In the genomic region with DNA sequence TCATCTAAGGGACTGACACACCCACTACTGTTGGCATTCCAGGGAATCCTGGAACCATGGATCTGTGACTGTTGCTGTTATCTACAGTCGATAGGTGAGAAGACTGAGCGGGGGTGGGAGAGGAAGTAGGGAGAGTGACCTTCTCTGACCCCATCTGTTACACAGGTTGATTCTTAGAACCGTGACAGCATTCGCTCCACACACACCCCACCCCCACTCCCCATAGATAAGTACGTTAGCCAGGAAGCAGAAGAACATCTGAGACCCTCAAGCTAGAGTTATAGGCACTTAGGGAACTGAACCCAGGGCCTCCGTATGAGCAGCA, we compare ENCODE assay signal across 10 mouse cellular contexts. TPM values are rescaled to one million over a fixed set of nuclear protein-coding genes. Genes with fewer than 3 reads are reported as not detected.
A peak's percentile ranks its signal among the peaks of the same experiment; 100 is the strongest.
DNase-seq lines count a peak whose midpoint lies in the region; ATAC-seq and TF ChIP-seq lines count a peak whose summit lies in the region.
"Had no signal": no experiment of that assay in that cellular context is flagged by ENCODE, and none has a peak within 500 bp of the region (broad histone marks: within the 10 kb centered on the region; RNA-seq: fewer than 3 reads in every experiment).

No protein-coding gene starts in this region.

- no peaks in the 10 kb centered on the region for H3K27me3 ChIP-seq in kidney, embryonic 14.5 days (ENCODE audit: control insufficient read depth, insufficient read depth, low read length)
- H3K27me3 ChIP-seq in ES-Bruce4 (ENCODE audit: control insufficient read depth, insufficient read depth, low read length, poor library complexity, severe bottlenecking): no peaks in the 10 kb centered on the region
- no peaks in the 10 kb centered on the region for H3K27me3 ChIP-seq in liver, embryonic 12.5 days (replicated peaks)

- 9% methylated on average over 6 of the region's 6 CpGs for WGBS in kidney, embryonic 14.5 days
- WGBS in liver, embryonic 12.5 days (ENCODE audit: insufficient replicate concordance): 14% methylated on average over 6 of the region's 6 CpGs

- peak; percentile 70 for TF ChIP-seq EP300 in ES-Bruce4 (IDR thresholded peaks at IDR 0.05; ENCODE audit: insufficient read depth, low read depth, low read length)

- H3K9me3 ChIP-seq in kidney, embryonic 14.5 days (ENCODE audit: control insufficient read depth, low read length): no peaks in the 10 kb centered on the region
- no peaks in the 10 kb centered on the region for H3K9me3 ChIP-seq in ES-Bruce4 (replicated peaks; ENCODE audit: control insufficient read depth, insufficient read depth, low read length, poor library complexity, severe bottlenecking)
- no peaks in the 10 kb centered on the region for H3K9me3 ChIP-seq in liver, embryonic 12.5 days (replicated peaks)

- peaks cover 30% of the 10 kb centered on the region for H3K4me1 ChIP-seq in kidney, embryonic 14.5 days (ENCODE audit: control insufficient read depth, insufficient read depth, low read length)
- peaks cover 6% of the 10 kb centered on the region for H3K4me1 ChIP-seq in ES-Bruce4 (ENCODE audit: control insufficient read depth, insufficient read depth, low read length)
- H3K4me1 ChIP-seq in liver, embryonic 12.5 days: peaks cover 68% of the 10 kb centered on the region

- no peak overlapping the region for H3K9ac ChIP-seq in kidney, embryonic 14.5 days (ENCODE audit: low read depth, low read length)
- H3K9ac ChIP-seq in ES-Bruce4 (ENCODE audit: low read depth, poor library complexity, severe bottlenecking): no peak overlapping the region
- H3K9ac ChIP-seq in liver, embryonic 12.5 days: no peak overlapping the region
- H3K9ac ChIP-seq: forebrain, postnatal 0 days had no signal

- peak; percentile 36; the same call in 1 of the 2 replicates for ATAC-seq in kidney, embryonic 14.5 days (ENCODE audit: low FRiP score, low TSS enrichment)
- ATAC-seq in liver, embryonic 12.5 days: no peak
- no peak for ATAC-seq in cerebellum, adult (ENCODE audit: insufficient number of reproducible peaks, low FRiP score, low TSS enrichment)

- no peak for TF ChIP-seq CTCF in ES-Bruce4 (IDR thresholded peaks at IDR 0.05; ENCODE audit: low read depth, low read length)

- H3K27ac ChIP-seq in kidney, embryonic 14.5 days (ENCODE audit: low read depth, low read length): no peak overlapping the region; the same call in 1 of the 2 replicates
- H3K27ac ChIP-seq in ES-Bruce4 (ENCODE audit: insufficient read depth, low read length): peak overlapping the region; percentile 62
- H3K27ac ChIP-seq in liver, embryonic 12.5 days: peak overlapping the region; percentile 49

- H3K36me3 ChIP-seq in kidney, embryonic 14.5 days (ENCODE audit: control insufficient read depth, insufficient read depth, low read length): no peaks in the 10 kb centered on the region
- H3K36me3 ChIP-seq in ES-Bruce4 (ENCODE audit: control insufficient read depth, insufficient read depth, low read length, poor library complexity, severe bottlenecking): no peaks in the 10 kb centered on the region
- no peaks in the 10 kb centered on the region for H3K36me3 ChIP-seq in liver, embryonic 12.5 days

- H3K4me3 ChIP-seq in kidney, embryonic 14.5 days (ENCODE audit: low read length): no peak overlapping the region
- H3K4me3 ChIP-seq in ES-Bruce4 (ENCODE audit: low read depth, low read length): no peak overlapping the region
- H3K4me3 ChIP-seq in liver, embryonic 12.5 days: no peak overlapping the region

- H3K4me2 ChIP-seq in kidney, embryonic 14.5 days (replicated peaks; ENCODE audit: low read depth, low read length): no peak overlapping the region
- H3K4me2 ChIP-seq in liver, embryonic 12.5 days: no peak overlapping the region

- no peak for TF ChIP-seq POLR2A in ES-Bruce4 (IDR thresholded peaks at IDR 0.05; ENCODE audit: insufficient read depth, low read length)

- no peak for DNase-seq in kidney, adult 18-20 months
- peak; percentile 93 for DNase-seq in R1 (ENCODE audit: low read depth, low spot score)
- DNase-seq in urinary bladder, postnatal 25 days (ENCODE audit: low spot score): no peak
- DNase-seq in left cerebral cortex, adult 9 months (ENCODE audit: low spot score in 2 of 2): no peak
- DNase-seq: thymus, postnatal 4 days had no signal

RNA-seq across cellular contexts. Expression of a gene that starts 46.3 kb away (rescaled TPM):
- 10.3 and 21.5 TPM in 2 replicates for polyA plus RNA-seq in kidney, embryonic 14.5 days (2014; fragmentation: Nextera tagmentation; extraction: Ambion mirVana)
- 45.2 and 52.5 TPM in 2 replicates for polyA plus RNA-seq in ES-Bruce4 (2011; ENCODE audit: insufficient read depth, insufficient read length, low read depth, missing spikeins)
- 12.7 and 13.0 TPM in 2 replicates for polyA plus RNA-seq in liver, embryonic 12.5 days (2016; fragmentation: Nextera tagmentation; extraction: Ambion mirVana)

RNA-seq across cellular contexts. Expression of a gene that starts 48.8 kb away (rescaled TPM):
- polyA plus RNA-seq in kidney, embryonic 14.5 days (2014; fragmentation: Nextera tagmentation; extraction: Ambion mirVana): 36.0 and 42.4 TPM in 2 replicates
- 29.4 and 37.3 TPM in 2 replicates for polyA plus RNA-seq in ES-Bruce4 (2011; ENCODE audit: insufficient read depth, insufficient read length, low read depth, missing spikeins)
- polyA plus RNA-seq in liver, embryonic 12.5 days (2016; fragmentation: Nextera tagmentation; extraction: Ambion mirVana): 8.6 and 13.1 TPM in 2 replicates
